Mouse (Mus musculus): ENCODE results near the gene Taar7e. TPM values are rescaled to one million over a fixed set of nuclear protein-coding genes. Genes with fewer than 3 reads are reported as not detected.

Taar7e gene
- polyA plus RNA-seq (2012; rRNA removed), result not detected in 2 replicates

GRCm38 (mm10) chr10:24037314-24037713 lies at the start of gene Taar7e:
Taar7e (plus strand) TSS chr10:24037614.
- DNase-seq, result no peak
- H3K4me1 ChIP-seq (ENCODE audit: control insufficient read depth, insufficient read depth, low read length), result no peaks in the 10 kb centered on the region
- TF ChIP-seq POLR2A (IDR thresholded peaks at IDR 0.05; ENCODE audit: borderline replicate concordance, insufficient read depth, low read length) (no peak), CTCF (IDR thresholded peaks at IDR 0.05; ENCODE audit: borderline replicate concordance, insufficient read depth, low read depth, low read length) (no peak)
- H3K27ac ChIP-seq (ENCODE audit: insufficient read depth, low read length), result no peak within 1 kb of the TSS
- no peak within 1 kb of the TSS for H3K4me3 ChIP-seq (replicated peaks; ENCODE audit: insufficient read depth, low read depth, low read length)
- WGBS, result 97% methylated on average over 2 of the region's 2 CpGs
- no peaks in the 10 kb centered on the region for H3K27me3 ChIP-seq (ENCODE audit: control insufficient read depth, insufficient read depth, low read length)

GRCm38 (mm10) chr10:23993381-23993780 lies 44.0 kb upstream of the Taar7e start, which contains the start of gene Taar7a:
Taar7a (minus strand) TSS chr10:23993481.
- H3K4me1 ChIP-seq (ENCODE audit: control insufficient read depth, insufficient read depth, low read length), result peaks cover 2% of the 10 kb centered on the region
- no peak within 1 kb of the TSS for H3K4me3 ChIP-seq (replicated peaks; ENCODE audit: insufficient read depth, low read depth, low read length)
- no peaks in the 10 kb centered on the region for H3K27me3 ChIP-seq (ENCODE audit: control insufficient read depth, insufficient read depth, low read length)
- H3K27ac ChIP-seq (ENCODE audit: insufficient read depth, low read length), result no peak within 1 kb of the TSS
- TF ChIP-seq POLR2A (IDR thresholded peaks at IDR 0.05; ENCODE audit: borderline replicate concordance, insufficient read depth, low read length) (no peak), CTCF (IDR thresholded peaks at IDR 0.05; ENCODE audit: borderline replicate concordance, insufficient read depth, low read depth, low read length) (no peak)
- WGBS, result 93% methylated on average over 3 of the region's 3 CpGs
- no peak for DNase-seq

GRCm38 (mm10) chr10:23999639-24000038 lies 37.8 kb upstream of the Taar7e start, which contains the start of gene Taar7b:
Taar7b (plus strand) TSS chr10:23999939.
- no peaks in the 10 kb centered on the region for H3K27me3 ChIP-seq (ENCODE audit: control insufficient read depth, insufficient read depth, low read length)
- WGBS, result 91% methylated on average over 1 of the region's 1 CpGs
- TF ChIP-seq POLR2A (IDR thresholded peaks at IDR 0.05; ENCODE audit: borderline replicate concordance, insufficient read depth, low read length), result no peak
- TF ChIP-seq CTCF (IDR thresholded peaks at IDR 0.05; ENCODE audit: borderline replicate concordance, insufficient read depth, low read depth, low read length), result no peak
- H3K4me3 ChIP-seq (replicated peaks; ENCODE audit: insufficient read depth, low read depth, low read length), result no peak within 1 kb of the TSS
- H3K4me1 ChIP-seq (ENCODE audit: control insufficient read depth, insufficient read depth, low read length), result no peaks in the 10 kb centered on the region
- no peak within 1 kb of the TSS for H3K27ac ChIP-seq (ENCODE audit: insufficient read depth, low read length)
- DNase-seq, result no peak

DNA sequence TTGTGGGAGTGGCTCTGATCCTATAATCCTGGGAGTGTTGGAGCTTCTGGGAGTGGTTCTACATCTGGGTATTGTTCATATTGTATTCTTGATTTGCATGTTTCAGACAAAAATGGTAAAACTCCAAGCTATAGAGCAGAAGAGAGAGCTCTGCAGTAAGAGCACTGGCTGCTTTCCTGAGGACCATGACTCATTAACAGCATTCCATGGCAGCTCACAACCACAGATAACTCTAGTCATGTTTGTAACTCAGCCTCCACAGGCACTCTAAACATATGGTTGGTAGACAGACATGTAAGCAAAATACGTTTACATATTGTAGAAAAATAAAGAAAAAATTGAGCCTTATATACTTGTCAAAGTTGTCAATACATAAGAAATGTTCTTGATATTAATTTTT lies 31.0 kb upstream of the Taar7e start:
- WGBS, result 71% methylated on average over 1 of the region's 1 CpGs
- Histone ChIP-seq H3K27me3 (ENCODE audit: control insufficient read depth, insufficient read depth, low read length) (no peaks in the 10 kb centered on the region), H3K27ac (ENCODE audit: insufficient read depth, low read length) (no peak overlapping the region), H3K4me1 (ENCODE audit: control insufficient read depth, insufficient read depth, low read length) (no peaks in the 10 kb centered on the region), H3K4me3 (replicated peaks; ENCODE audit: insufficient read depth, low read depth, low read length) (no peak overlapping the region)
- DNase-seq, result no peak
- TF ChIP-seq POLR2A (IDR thresholded peaks at IDR 0.05; ENCODE audit: borderline replicate concordance, insufficient read depth, low read length), result no peak
- no peak for TF ChIP-seq CTCF (IDR thresholded peaks at IDR 0.05; ENCODE audit: borderline replicate concordance, insufficient read depth, low read depth, low read length)

- no peak overlapping the region for H3K27ac ChIP-seq (ENCODE audit: insufficient read depth, low read length)
- TF ChIP-seq CTCF (IDR thresholded peaks at IDR 0.05; ENCODE audit: borderline replicate concordance, insufficient read depth, low read depth, low read length) (no peak), POLR2A (IDR thresholded peaks at IDR 0.05; ENCODE audit: borderline replicate concordance, insufficient read depth, low read length) (no peak)
- H3K4me3 ChIP-seq (replicated peaks; ENCODE audit: insufficient read depth, low read depth, low read length), result no peak overlapping the region
- H3K4me1 ChIP-seq (ENCODE audit: control insufficient read depth, insufficient read depth, low read length), result no peaks in the 10 kb centered on the region
- no peaks in the 10 kb centered on the region for H3K27me3 ChIP-seq (ENCODE audit: control insufficient read depth, insufficient read depth, low read length)
- 33% methylated on average over 2 of the region's 2 CpGs for WGBS
- no peak for DNase-seq
Measured at GRCm38 (mm10) chr10:24007034-24007433, 30.4 kb upstream of the Taar7e start.

- Histone ChIP-seq H3K27me3 (ENCODE audit: control insufficient read depth, insufficient read depth, low read length) (no peaks in the 10 kb centered on the region), H3K4me1 (ENCODE audit: control insufficient read depth, insufficient read depth, low read length) (no peaks in the 10 kb centered on the region), H3K4me3 (replicated peaks; ENCODE audit: insufficient read depth, low read depth, low read length) (no peak overlapping the region), H3K27ac (ENCODE audit: insufficient read depth, low read length) (no peak overlapping the region)
- DNase-seq, result no peak
- TF ChIP-seq CTCF (IDR thresholded peaks at IDR 0.05; ENCODE audit: borderline replicate concordance, insufficient read depth, low read depth, low read length) (no peak), POLR2A (IDR thresholded peaks at IDR 0.05; ENCODE audit: borderline replicate concordance, insufficient read depth, low read length) (no peak)
- whole genome bisulfite sequencing, result 96% methylated on average over 1 of the region's 1 CpGs
Measured at GRCm38 (mm10) chr10:24008143-24008542, 29.3 kb upstream of the Taar7e start.

DNA sequence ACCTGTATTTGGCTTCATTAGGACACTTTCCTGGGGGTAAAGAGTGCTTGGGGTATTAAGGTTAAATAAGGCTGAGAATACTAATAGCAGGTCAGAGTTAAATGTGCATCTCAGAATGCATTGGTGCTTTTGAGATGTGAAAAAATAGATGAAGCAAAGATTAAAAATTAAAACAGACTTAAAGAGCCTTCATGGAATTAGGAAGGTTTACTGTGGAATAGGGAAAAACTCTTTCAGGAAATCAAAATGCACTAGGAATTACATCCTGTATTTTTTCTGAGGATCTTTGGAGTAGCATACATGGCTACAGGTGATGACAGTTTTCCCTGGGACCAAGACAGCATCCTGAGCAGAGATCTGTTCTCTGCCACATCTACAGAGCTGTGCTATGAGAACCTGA lies 10.5 kb upstream of the Taar7e start, which contains the start of gene Taar7d:
TSS of gene Taar7d (plus strand) at position 301 of the 400 bp plus-strand sequence.
- TF ChIP-seq POLR2A (IDR thresholded peaks at IDR 0.05; ENCODE audit: borderline replicate concordance, insufficient read depth, low read length) (no peak), CTCF (IDR thresholded peaks at IDR 0.05; ENCODE audit: borderline replicate concordance, insufficient read depth, low read depth, low read length) (no peak)
- no peak within 1 kb of the TSS for H3K4me3 ChIP-seq (replicated peaks; ENCODE audit: insufficient read depth, low read depth, low read length)
- no peaks in the 10 kb centered on the region for H3K27me3 ChIP-seq (ENCODE audit: control insufficient read depth, insufficient read depth, low read length)
- no peaks in the 10 kb centered on the region for H3K4me1 ChIP-seq (ENCODE audit: control insufficient read depth, insufficient read depth, low read length)
- no peak within 1 kb of the TSS for H3K27ac ChIP-seq (ENCODE audit: insufficient read depth, low read length)
- no peak for DNase-seq

- TF ChIP-seq POLR2A (IDR thresholded peaks at IDR 0.05; ENCODE audit: borderline replicate concordance, insufficient read depth, low read length) (no peak), CTCF (IDR thresholded peaks at IDR 0.05; ENCODE audit: borderline replicate concordance, insufficient read depth, low read depth, low read length) (no peak)
- Histone ChIP-seq H3K4me1 (ENCODE audit: control insufficient read depth, insufficient read depth, low read length) (no peaks in the 10 kb centered on the region), H3K27me3 (ENCODE audit: control insufficient read depth, insufficient read depth, low read length) (no peaks in the 10 kb centered on the region), H3K27ac (ENCODE audit: insufficient read depth, low read length) (no peak overlapping the region), H3K4me3 (replicated peaks; ENCODE audit: insufficient read depth, low read depth, low read length) (no peak overlapping the region)
- DNase-seq, result no peak
Measured at GRCm38 (mm10) chr10:24031347-24031746, 6.1 kb upstream of the Taar7e start.
